Mouse (Mus musculus) lung, adult 2 months (tissue): ENCODE data around the gene Grb2.
A peak's percentile ranks its signal among the peaks of the same experiment; 100 is the strongest.

Source experiments
- CTCF ChIP-seq: fragments of 200-500 bp; IDR thresholded peaks from 2 replicates; pipeline ENCODE4 v1.5.1; 2011; ENCODE audit warnings: mild to moderate bottlenecking, low read length, control low read depth; ENCODE audit not compliant: insufficient read depth
- POLR2A ChIP-seq: fragments of 200-500 bp; IDR thresholded peaks from 2 replicates; pipeline ENCODE4 v1.6.1; 2011; ENCODE audit warnings: low read depth, mild to moderate bottlenecking, control low read depth, low read length, borderline replicate concordance; ENCODE audit errors: extremely low read depth

DNA sequence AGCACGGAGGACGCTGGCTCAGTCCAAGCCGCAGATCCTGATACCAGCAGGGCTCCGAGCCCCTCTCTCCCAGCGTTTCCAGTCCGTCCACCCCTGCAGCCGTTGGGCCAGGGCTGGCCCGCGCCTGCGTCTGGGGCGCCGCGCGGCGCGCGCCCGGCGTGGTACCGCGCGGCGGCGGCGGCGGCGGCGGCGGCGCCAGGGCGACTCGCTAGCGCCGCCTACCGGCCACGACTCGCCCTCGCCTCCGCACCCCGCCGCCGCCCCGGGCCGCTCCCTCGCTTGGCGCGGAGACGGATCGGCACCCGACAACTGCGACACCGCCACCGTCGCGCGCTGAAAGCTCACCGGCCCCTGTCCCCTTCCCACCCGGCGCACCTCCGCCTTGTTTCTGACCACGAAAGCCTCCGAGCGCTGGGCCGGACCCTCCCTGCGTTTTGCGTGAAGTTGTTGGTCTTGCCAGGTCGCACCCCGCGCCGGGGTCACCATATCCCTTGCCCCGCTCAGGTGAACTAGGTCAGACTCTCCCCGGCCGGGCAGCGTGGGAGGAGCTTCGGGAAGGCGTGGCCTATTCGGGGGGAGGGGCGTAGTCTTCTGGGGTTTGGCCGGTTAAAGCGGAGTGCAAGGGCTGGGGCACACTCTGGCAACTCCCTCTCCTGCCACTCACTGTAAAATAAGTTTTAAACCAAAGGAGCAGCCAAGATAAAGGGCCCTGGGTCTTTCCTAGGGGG, 95.8 kb downstream of the Grb2 start, which contains the start of gene Mif4gd:
- TF ChIP-seq CTCF (no peak), POLR2A (peak; percentile 59; the same call in 1 of the 2 replicates)
